Mouse (Mus musculus) heart, adult 2 months (tissue): Measurements from ENCODE around the gene Setd1b.

Experiments
- CTCF ChIP-seq: fragments of 200-600 bp; IDR thresholded peaks from 2 replicates; pipeline ENCODE4 v1.8.1; 2022; ENCODE audit warnings: antibody characterized with exemption, mild to moderate bottlenecking, moderate library complexity
- POLR2A ChIP-seq: fragments of 200-500 bp; IDR thresholded peaks from 2 replicates; pipeline ENCODE4 v1.6.1; 2011; ENCODE audit warnings: mild to moderate bottlenecking, low read depth, low read length, control low read depth; ENCODE audit not compliant: insufficient read depth

GRCm38 (mm10) chr5:123193436-123193835, 51.4 kb downstream of the Setd1b start:
- TF ChIP-seq POLR2A (no peak), CTCF (no peak)
